Mouse (Mus musculus): ENCODE measurements around the gene Tctn1.

- TF ChIP-seq POLR2A (IDR thresholded peaks at IDR 0.05; ENCODE audit: insufficient read depth, low read depth, low read length) (no peak), CTCF (IDR thresholded peaks at IDR 0.05) (no peak), EP300 (IDR thresholded peaks at IDR 0.05; ENCODE audit: insufficient read depth, low read depth, low read length) (no peak)
These were observed 42.3 kb upstream of the Tctn1 start for GRCm38 (mm10) chr5:122306536-122306935.

Measured in heart, adult 2 months (tissue).